Comparison of ENCODE assay signal across 10 mouse cellular contexts in genomic region chr5:53105716-53106115, GRCm38 (mm10).
DNase-seq lines count a peak whose midpoint lies in the region; ATAC-seq lines count a peak whose summit lies in the region.
"Had no signal": no experiment of that assay in that cellular context is flagged by ENCODE, and none has a peak within 500 bp of the region (broad histone marks: within the 10 kb centered on the region; RNA-seq: fewer than 3 reads in every experiment).

No protein-coding gene starts in this region.

- H3K4me2 ChIP-seq in midbrain, embryonic 14.5 days (ENCODE audit: low read length) = no peak overlapping the region
- no peak overlapping the region for H3K4me2 ChIP-seq in midbrain, embryonic 16.5 days (ENCODE audit: low read length)
- no peak overlapping the region for H3K4me2 ChIP-seq in intestine, embryonic 15.5 days (replicated peaks)
- H3K4me2 ChIP-seq: hindbrain, embryonic 15.5 days; midbrain, embryonic 12.5 days had no signal

- H3K36me3 ChIP-seq in midbrain, embryonic 14.5 days (ENCODE audit: control insufficient read depth, insufficient read depth, low read length) = no peaks in the 10 kb centered on the region
- no peaks in the 10 kb centered on the region for H3K36me3 ChIP-seq in midbrain, embryonic 16.5 days (ENCODE audit: control insufficient read depth, insufficient read depth, low read length)
- H3K36me3 ChIP-seq in intestine, embryonic 15.5 days = no peaks in the 10 kb centered on the region
- H3K36me3 ChIP-seq: hindbrain, embryonic 15.5 days; midbrain, embryonic 12.5 days had no signal

- no peaks in the 10 kb centered on the region for H3K27me3 ChIP-seq in midbrain, embryonic 14.5 days (ENCODE audit: control insufficient read depth, insufficient read depth, low read length)
- H3K27me3 ChIP-seq in midbrain, embryonic 16.5 days (ENCODE audit: control insufficient read depth, insufficient read depth, low read depth, low read length) = no peaks in the 10 kb centered on the region
- H3K27me3 ChIP-seq in intestine, embryonic 15.5 days (replicated peaks) = no peaks in the 10 kb centered on the region
- H3K27me3 ChIP-seq: hindbrain, embryonic 15.5 days; midbrain, embryonic 12.5 days had no signal

- no peak overlapping the region for H3K4me3 ChIP-seq in midbrain, embryonic 14.5 days (replicated peaks; ENCODE audit: low read depth, low read length)
- no peak overlapping the region for H3K4me3 ChIP-seq in midbrain, embryonic 16.5 days (ENCODE audit: low read depth, low read length)
- H3K4me3 ChIP-seq in intestine, embryonic 15.5 days (replicated peaks) = no peak overlapping the region
- H3K4me3 ChIP-seq: hindbrain, embryonic 15.5 days; midbrain, embryonic 12.5 days had no signal

- no peaks in the 10 kb centered on the region for H3K9me3 ChIP-seq in midbrain, embryonic 14.5 days (ENCODE audit: control insufficient read depth, low read length)
- H3K9me3 ChIP-seq in midbrain, embryonic 16.5 days (replicated peaks; ENCODE audit: control insufficient read depth, low read length, poor library complexity, severe bottlenecking) = no peaks in the 10 kb centered on the region
- no peaks in the 10 kb centered on the region for H3K9me3 ChIP-seq in intestine, embryonic 15.5 days
- H3K9me3 ChIP-seq: hindbrain, embryonic 15.5 days; midbrain, embryonic 12.5 days had no signal

- no peak overlapping the region for H3K27ac ChIP-seq in midbrain, embryonic 14.5 days (replicated peaks; ENCODE audit: low read depth, low read length)
- no peak overlapping the region for H3K27ac ChIP-seq in midbrain, embryonic 16.5 days (ENCODE audit: low read length)
- H3K27ac ChIP-seq in intestine, embryonic 15.5 days = no peak overlapping the region
- H3K27ac ChIP-seq: hindbrain, embryonic 15.5 days; midbrain, embryonic 12.5 days had no signal

- no peaks in the 10 kb centered on the region; the same call in 1 of the 2 replicates for H3K4me1 ChIP-seq in midbrain, embryonic 14.5 days (ENCODE audit: control insufficient read depth, insufficient read depth, low read length)
- peaks cover 6% of the 10 kb centered on the region; the same call in 1 of the 2 replicates for H3K4me1 ChIP-seq in midbrain, embryonic 16.5 days (ENCODE audit: control insufficient read depth, insufficient read depth, low read length)
- peaks cover 20% of the 10 kb centered on the region; the same call in 1 of the 2 replicates for H3K4me1 ChIP-seq in intestine, embryonic 15.5 days (replicated peaks)

- DNase-seq in adrenal gland, postnatal 10 days = peak; percentile 51
- DNase-seq in adrenal gland, adult 2 months = no peak
- peak; percentile 27 for DNase-seq in midbrain, embryonic 14.5 days
- peak; percentile 19 to 30 for DNase-seq in gastrocnemius, adult 8-10 months (ENCODE audit: low spot score in 2 of 2)
- DNase-seq in ovary, postnatal 36 days (ENCODE audit: low spot score) = peak; percentile 35
- no peak for DNase-seq in urinary bladder, postnatal 25 days (ENCODE audit: low spot score)

- ATAC-seq in midbrain, embryonic 14.5 days (ENCODE audit: low FRiP score, low TSS enrichment) = no peak
- no peak for ATAC-seq in midbrain, embryonic 16.5 days
- no peak for ATAC-seq in intestine, embryonic 15.5 days

- H3K9ac ChIP-seq in midbrain, embryonic 14.5 days (replicated peaks; ENCODE audit: low read length) = no peak overlapping the region
- H3K9ac ChIP-seq in midbrain, embryonic 16.5 days (ENCODE audit: low read depth, low read length) = no peak overlapping the region
- no peak overlapping the region for H3K9ac ChIP-seq in intestine, embryonic 15.5 days
- H3K9ac ChIP-seq: hindbrain, embryonic 15.5 days; midbrain, embryonic 12.5 days had no signal

- WGBS in midbrain, embryonic 14.5 days = 75% methylated on average over 8 of the region's 8 CpGs
- 74% methylated on average over 8 of the region's 8 CpGs for WGBS in midbrain, embryonic 16.5 days
- WGBS in intestine, embryonic 15.5 days = 76% methylated on average over 8 of the region's 8 CpGs

Comparison
In these comparisons a context has a peak if more than half of its experiments do, and no peak if none do; other contexts are left out.
1. DNase-seq: peak in adrenal gland, postnatal 10 days (single experiment), midbrain, embryonic 14.5 days (single experiment), gastrocnemius, adult 8-10 months (2 of 2) and ovary, postnatal 36 days (single experiment); none in adrenal gland, adult 2 months (single experiment) and urinary bladder, postnatal 25 days (single experiment).